Mouse (Mus musculus): ENCODE results near the gene Slc25a43.

The Slc25a43 gene

GRCm38 (mm10) chrX:36743503-36744101, at the start of gene Slc25a43:
TSS of gene Slc25a43 (plus strand) at chrX:36743659.
- no peak for DNase-seq

GRCm38 (mm10) chrX:36740124-36740951, 3.1 kb upstream of the Slc25a43 start:
- no peak for DNase-seq

DNA sequence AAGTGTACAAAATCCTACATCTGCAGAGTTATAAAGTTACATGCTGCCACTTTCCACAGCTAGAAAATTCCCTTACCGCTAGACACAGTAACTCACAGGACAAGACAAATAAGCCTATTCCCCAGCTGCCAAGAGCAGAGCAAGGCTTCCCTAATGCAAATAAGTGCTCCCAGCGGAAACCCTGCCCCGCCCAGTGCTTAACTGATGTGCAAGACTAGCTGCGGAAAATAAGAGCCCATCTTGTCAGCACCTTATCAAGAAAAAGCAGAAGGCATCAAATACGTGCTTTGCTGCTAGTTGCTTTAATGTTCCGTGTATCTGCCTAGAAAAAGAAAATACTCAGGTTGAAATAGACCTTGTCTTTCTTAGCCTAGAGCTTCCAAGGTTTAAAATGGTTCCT, 2.2 kb upstream of the Slc25a43 start:
- no peak for DNase-seq

DNA sequence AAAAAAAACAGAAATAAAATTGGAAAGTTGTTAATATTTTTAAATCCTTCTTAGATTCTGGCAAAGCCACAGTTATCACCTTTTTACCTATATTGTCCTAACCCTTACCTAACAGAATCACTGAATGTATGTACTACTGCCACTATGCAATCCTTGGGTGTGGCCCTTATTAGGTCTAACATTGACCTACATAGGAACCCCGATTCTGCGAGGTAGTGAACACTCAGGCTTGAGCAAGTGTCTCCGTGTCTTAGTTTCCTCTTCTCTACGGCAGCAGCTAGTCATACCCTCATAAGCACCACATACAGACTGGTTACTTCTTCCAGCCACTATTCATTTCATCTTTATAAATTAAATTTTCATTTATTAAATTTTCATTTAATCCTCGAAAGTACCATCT, 715 bp upstream of the Slc25a43 start:
- no peak for DNase-seq

- DNase-seq, result no peak
Measured at GRCm38 (mm10) chrX:36744735-36745134, 1.3 kb downstream of the Slc25a43 start.

- no peak for DNase-seq
Measured at GRCm38 (mm10) chrX:36745333-36745732, 1.9 kb downstream of the Slc25a43 start.

- no peak for DNase-seq
Measured at GRCm38 (mm10) chrX:36746789-36747188, 3.3 kb downstream of the Slc25a43 start.

GRCm38 (mm10) chrX:36748573-36748972, 5.1 kb downstream of the Slc25a43 start:
- DNase-seq, result no peak

GRCm38 (mm10) chrX:36749281-36749785, 5.9 kb downstream of the Slc25a43 start:
- no peak for DNase-seq

GRCm38 (mm10) chrX:36750591-36750990, 7.1 kb downstream of the Slc25a43 start:
- DNase-seq, result no peak

- DNase-seq, result no peak
Measured at GRCm38 (mm10) chrX:36752586-36752985, 9.1 kb downstream of the Slc25a43 start.

DNA sequence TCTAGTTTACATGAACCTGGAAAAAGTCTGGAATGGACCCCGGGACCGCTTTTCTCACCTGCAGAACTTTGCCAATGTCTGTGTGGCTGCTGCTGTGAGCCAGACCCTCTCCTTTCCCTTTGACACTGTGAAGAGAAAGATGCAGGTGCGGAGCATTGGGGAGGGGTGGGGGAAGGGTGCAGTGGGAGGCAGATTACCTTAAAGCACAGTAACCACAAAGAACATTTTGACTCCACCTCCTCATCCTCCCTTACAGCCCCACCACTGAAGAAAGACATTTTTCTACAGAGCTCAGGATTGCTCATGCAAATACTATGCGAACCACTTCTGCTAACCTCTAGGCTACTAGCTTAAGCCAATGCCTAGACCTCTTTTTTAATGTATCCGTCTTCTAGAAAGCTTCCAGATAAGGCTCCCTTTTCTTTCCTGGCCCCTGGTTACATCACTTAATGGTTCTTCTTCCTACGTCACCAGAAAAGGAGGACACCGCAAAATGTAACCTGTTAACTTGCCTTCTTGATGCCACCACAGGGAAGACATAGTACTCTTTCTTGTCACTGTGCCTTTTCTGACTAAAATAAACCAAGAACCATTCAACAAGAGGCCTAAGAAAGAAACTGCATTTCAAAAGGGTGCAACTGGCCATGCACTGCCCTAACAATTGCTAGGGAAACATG, 14.5 kb downstream of the Slc25a43 start:
- no peak for DNase-seq

DNA sequence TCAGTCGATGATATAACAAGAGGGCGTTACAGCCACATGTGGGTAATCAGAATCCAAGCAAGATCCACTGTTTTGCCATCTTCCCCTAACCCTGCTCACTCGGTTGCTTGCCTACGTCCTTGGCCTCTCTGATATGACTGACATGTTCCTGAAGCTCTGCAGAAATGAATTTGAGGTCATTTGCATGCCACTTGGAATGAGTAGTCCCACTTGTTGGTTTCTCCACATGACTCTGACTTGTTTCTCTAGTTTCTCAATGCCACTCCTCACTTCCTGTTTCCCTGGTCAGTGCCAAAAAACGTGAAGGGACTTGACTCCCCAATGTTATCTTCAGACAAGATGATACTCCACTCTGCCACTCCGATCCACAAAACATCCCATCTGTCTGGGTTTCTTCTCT, 15.1 kb downstream of the Slc25a43 start:
- no peak for DNase-seq

DNA sequence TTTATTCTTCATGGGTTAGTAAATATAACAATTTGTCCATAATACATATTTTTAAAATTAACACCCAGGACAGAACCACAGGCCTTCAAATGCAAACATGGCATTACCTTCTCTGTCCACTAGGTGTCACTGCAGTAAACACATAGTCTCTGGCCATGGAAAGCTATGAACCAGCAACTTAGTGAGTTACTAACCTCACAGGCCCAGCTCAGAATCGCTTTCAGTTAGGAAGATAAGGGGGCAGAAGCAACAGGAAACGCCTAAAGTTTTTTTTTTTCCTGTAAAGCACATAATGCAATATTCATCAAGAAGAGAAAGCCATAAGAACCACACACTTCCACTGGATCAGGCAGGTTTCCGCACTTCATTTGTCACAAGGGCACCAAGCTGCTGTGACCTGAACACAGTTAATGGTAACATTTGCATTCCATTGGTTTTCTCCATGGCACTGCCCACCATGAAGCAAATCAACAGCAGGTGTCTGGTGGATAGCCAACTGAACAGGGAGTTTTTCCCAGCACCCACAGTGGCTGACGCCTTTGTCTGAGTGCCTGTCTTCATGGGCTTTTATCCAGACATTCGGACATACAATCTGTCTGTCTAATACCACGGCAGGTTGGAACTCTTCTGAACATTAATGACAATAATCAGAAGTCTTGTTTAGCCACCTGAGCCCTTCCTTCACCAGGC, 17.6 kb downstream of the Slc25a43 start:
- peak; percentile 21 for DNase-seq

DNA sequence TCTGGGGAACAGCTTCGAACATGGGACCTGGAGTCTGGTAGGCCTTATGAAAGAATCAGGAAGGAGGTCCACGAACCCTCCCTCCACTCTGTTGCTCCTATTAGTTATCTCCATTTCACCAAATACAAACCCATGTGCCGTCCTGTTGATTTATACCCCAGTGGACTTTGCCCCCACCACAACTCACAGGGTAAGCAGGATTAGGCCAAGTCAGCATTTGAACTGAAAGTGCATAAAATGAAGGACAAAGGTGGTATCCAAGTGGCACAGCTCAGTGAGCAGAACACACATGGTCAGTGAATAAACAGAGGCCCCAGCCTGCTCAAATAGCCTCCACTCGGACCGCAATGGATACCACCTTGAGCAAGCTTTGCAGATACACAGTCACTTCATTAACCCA, 18.8 kb downstream of the Slc25a43 start:
- DNase-seq, result no peak

DNA sequence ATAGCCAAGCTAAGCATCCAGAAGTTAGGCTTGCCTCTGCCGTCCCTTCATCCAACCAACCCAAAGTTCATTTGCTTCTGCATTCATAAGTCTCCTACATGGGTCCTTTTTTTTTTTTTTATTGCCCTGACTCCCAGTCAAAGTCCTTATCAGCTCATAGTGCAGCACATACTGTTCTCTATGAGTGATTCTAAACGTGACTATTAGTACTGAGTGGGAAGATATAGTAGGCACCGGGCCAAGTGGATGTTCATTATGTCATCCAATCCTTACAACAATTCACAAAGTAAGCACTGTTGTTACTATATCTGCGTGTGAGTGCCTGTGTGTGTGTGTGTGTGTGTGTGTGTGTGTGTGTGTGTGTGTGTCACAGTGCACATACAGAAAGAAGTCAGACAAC, 19.4 kb downstream of the Slc25a43 start:
- no peak for DNase-seq

GRCm38 (mm10) chrX:36763298-36763933, 20.0 kb downstream of the Slc25a43 start:
- no peak for DNase-seq

GRCm38 (mm10) chrX:36763934-36764317, 20.5 kb downstream of the Slc25a43 start:
- DNase-seq, result no peak

GRCm38 (mm10) chrX:36767386-36767785, 23.9 kb downstream of the Slc25a43 start:
- no peak for DNase-seq

DNA sequence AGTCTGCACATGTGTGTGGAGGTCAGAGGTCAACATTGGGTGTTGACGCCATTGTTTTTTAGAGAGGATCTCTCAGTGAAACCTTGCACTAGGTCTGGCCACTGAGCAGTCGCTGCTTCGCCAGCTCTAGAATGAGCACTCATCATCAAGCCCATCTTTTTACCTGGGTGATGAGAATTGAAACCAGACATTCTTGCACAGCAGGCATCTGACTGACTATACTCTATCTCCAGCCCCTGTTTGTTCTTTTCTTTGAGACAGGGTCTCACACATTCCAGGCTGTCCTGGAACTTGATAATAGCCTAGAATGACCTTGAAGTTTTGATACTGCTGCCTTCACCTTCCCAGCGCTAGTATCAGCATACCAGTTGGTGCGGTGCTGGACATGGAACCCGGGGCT, 29.1 kb downstream of the Slc25a43 start:
- DNase-seq, result no peak

- DNase-seq, result no peak
Measured at GRCm38 (mm10) chrX:36775520-36775919, 32.1 kb downstream of the Slc25a43 start.

DNA sequence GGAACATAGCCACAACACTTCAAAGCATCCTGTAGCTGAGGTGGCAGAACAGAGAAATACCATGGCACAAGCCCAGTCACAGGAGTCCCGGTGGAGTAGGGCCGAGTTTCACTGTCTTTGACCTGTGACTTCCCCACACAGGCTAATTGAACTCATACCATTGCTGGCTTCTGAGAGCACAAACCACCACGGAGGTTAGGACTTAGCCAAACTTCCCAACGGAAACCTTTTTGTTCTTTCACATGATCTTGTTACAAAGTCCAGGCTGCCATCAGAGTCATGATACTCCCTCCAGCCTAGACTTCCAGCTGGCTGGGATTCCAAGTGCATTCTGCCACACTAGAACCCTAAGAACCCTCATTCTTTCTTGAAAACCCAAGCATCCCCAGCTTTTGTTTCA, 34.2 kb downstream of the Slc25a43 start:
- no peak for DNase-seq

DNA sequence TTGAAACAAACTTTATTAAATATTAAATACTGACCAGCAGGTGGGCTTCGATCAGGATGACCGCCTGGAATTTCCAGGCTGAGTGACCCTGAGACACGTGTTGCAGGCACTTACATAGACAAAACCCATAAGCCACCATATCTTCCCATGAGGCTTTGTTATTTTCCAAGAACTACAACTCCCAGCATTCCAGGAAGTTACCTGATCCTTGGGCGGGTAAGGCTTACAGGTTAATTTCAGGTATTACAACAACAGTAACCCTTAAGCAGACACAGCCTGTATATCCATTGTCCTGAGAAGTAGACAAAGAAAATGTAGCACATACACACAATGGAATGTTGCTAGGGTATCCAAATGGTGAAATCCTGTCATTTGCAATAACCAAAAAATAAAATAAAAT, 45.9 kb downstream of the Slc25a43 start:
- no peak for DNase-seq
